Mouse (Mus musculus) right cerebral cortex, postnatal 14 days (tissue): ENCODE data around the gene Hp.

ENCODE experiments used
- DNase-seq: peaks from one replicate; pipeline ENCODE4 v3.0.0; 2022

Gene Hp

GRCm38 (mm10) chr8:109563881-109564280, 15.1 kb downstream of the Hp start:
- DNase-seq = no peak

GRCm38 (mm10) chr8:109551663-109552062, 27.3 kb downstream of the Hp start:
- DNase-seq = peak; percentile 30

- no peak for DNase-seq
Measured at GRCm38 (mm10) chr8:109544049-109544448, 34.9 kb downstream of the Hp start.

- no peak for DNase-seq
Measured at GRCm38 (mm10) chr8:109542748-109543519, 36.0 kb downstream of the Hp start.

- DNase-seq = no peak
Measured at GRCm38 (mm10) chr8:109542165-109542564, 36.8 kb downstream of the Hp start.

GRCm38 (mm10) chr8:109536703-109537102, 42.3 kb downstream of the Hp start:
- DNase-seq = peak; percentile 91

GRCm38 (mm10) chr8:109535140-109535990, 43.6 kb downstream of the Hp start:
- peak; percentile 55 for DNase-seq
